Mouse (Mus musculus) hindbrain, embryonic 11.5 days (tissue): Measurements from ENCODE around the gene Runx1. TPM values are rescaled to one million over a fixed set of nuclear protein-coding genes. Genes with fewer than 3 reads are reported as not detected.

ENCODE experiments used
- ATAC-seq: fragments of 200-750 bp; cut with Nextera tagmentation; 2 replicates; pipeline ENCODE4 v1.8.0; 2017; ENCODE audit warnings: mild to moderate bottlenecking, moderate TSS enrichment, moderate library complexity; ENCODE audit not compliant: low FRiP score
- DNase-seq: peaks from one replicate; pipeline ENCODE4 v3.0.0-alpha.2; 2015; ENCODE audit warnings: low spot score
- H3K27ac ChIP-seq: fragments of 300-500 bp; sonication (generic); 2 replicates; pipeline ENCODE4 v1.5.1; 2014; ENCODE audit warnings: mild to moderate bottlenecking, low read depth, low read length
- H3K27me3 ChIP-seq: fragments of 300-500 bp; sonication (generic); 2 replicates; pipeline ENCODE4 v1.6.1; 2014; ENCODE audit warnings: mild to moderate bottlenecking, low read length, moderate library complexity, mixed read lengths; ENCODE audit not compliant: control insufficient read depth, insufficient read depth
- H3K36me3 ChIP-seq: fragments of 300-500 bp; sonication (generic); 2 replicates; pipeline ENCODE4 v1.6.1; 2014; ENCODE audit warnings: mild to moderate bottlenecking, low read length, moderate library complexity, mixed read lengths; ENCODE audit not compliant: control insufficient read depth, insufficient read depth
- H3K4me1 ChIP-seq: fragments of 300-500 bp; sonication (generic); replicated peaks from 2 replicates; pipeline ENCODE4 v1.6.1; 2014; ENCODE audit warnings: low read length, mixed read lengths; ENCODE audit not compliant: control insufficient read depth, insufficient read depth
- H3K4me2 ChIP-seq: fragments of 300-500 bp; sonication (generic); replicated peaks from 2 replicates; pipeline ENCODE4 v1.6.1; 2014; ENCODE audit warnings: mild to moderate bottlenecking, low read depth, low read length
- H3K4me3 ChIP-seq: fragments of 300-500 bp; sonication (generic); 2 replicates; pipeline ENCODE4 v1.5.1; 2014; ENCODE audit warnings: low read depth, low read length
- H3K9ac ChIP-seq: fragments of 300-500 bp; sonication (generic); 2 replicates; pipeline ENCODE4 v1.6.1; 2014; ENCODE audit warnings: low read depth, low read length
- H3K9me3 ChIP-seq: fragments of 300-500 bp; sonication (generic); 2 replicates; pipeline ENCODE4 v1.6.1; 2016; ENCODE audit warnings: low read length; ENCODE audit not compliant: control insufficient read depth
- whole genome bisulfite sequencing: fragments of 180-500 bp; shearing (Covaris S2); extraction: QIAGEN DNeasy Blood & Tissue Kit; methylation state at CpG from one replicate; pipeline ENCODE4 v1.1.7; 2014; 5-methylcytosine and 5-hydroxymethylcytosine counted together
- polyA plus RNA-seq: library from polyadenylated mRNA; unstranded; fragments of >200 nt; fragmentation: Nextera tagmentation; extraction: Ambion mirVana; gene quantifications from 2 replicates; pipeline ENCODE4 v1.2.1, GENCODE M21; 2014

The Runx1 gene
- polyA plus RNA-seq, 1 experiment from 2014 or later, result 2.6 TPM

GRCm38 (mm10) chr16:92627262-92627661 is 198.7 kb downstream of the Runx1 start:
- no peak for ATAC-seq

GRCm38 (mm10) chr16:92623953-92624352 is 202.0 kb downstream of the Runx1 start:
- Histone ChIP-seq H3K27me3 (no peaks in the 10 kb centered on the region), H3K9me3 (no peaks in the 10 kb centered on the region)
- 81% methylated on average over 11 of the region's 11 CpGs for whole genome bisulfite sequencing

More at GRCm38 (mm10) chr16:92627262-92627661, 198.7 kb downstream of the Runx1 start:
- 62% methylated on average over 6 of the region's 6 CpGs for WGBS
- no peak overlapping the region for H3K9ac ChIP-seq
- H3K4me3 ChIP-seq, result no peak overlapping the region
- no peak for DNase-seq
- H3K36me3 ChIP-seq, result no peaks in the 10 kb centered on the region
- H3K9me3 ChIP-seq, result no peaks in the 10 kb centered on the region
- H3K4me1 ChIP-seq, result no peaks in the 10 kb centered on the region; the same call in 1 of the 2 replicates
- no peak overlapping the region for H3K4me2 ChIP-seq
- H3K27ac ChIP-seq, result no peak overlapping the region
- H3K27me3 ChIP-seq, result no peaks in the 10 kb centered on the region

GRCm38 (mm10) chr16:92621859-92622258 is 204.1 kb downstream of the Runx1 start:
- H3K27me3 ChIP-seq, result no peaks in the 10 kb centered on the region
- no peak overlapping the region for H3K4me3 ChIP-seq
- 71% methylated on average over 8 of the region's 8 CpGs for WGBS
- DNase-seq, result no peak
- H3K36me3 ChIP-seq, result no peaks in the 10 kb centered on the region
- H3K9me3 ChIP-seq, result peaks cover 5% of the 10 kb centered on the region; the same call in 1 of the 2 replicates
- no peak overlapping the region for H3K4me2 ChIP-seq
- no peak for ATAC-seq
- H3K9ac ChIP-seq, result no peak overlapping the region
- no peaks in the 10 kb centered on the region for H3K4me1 ChIP-seq
- no peak overlapping the region for H3K27ac ChIP-seq

More at GRCm38 (mm10) chr16:92623953-92624352, 202.0 kb downstream of the Runx1 start:
- no peaks in the 10 kb centered on the region for H3K4me1 ChIP-seq
- no peak overlapping the region for H3K4me3 ChIP-seq
- no peaks in the 10 kb centered on the region for H3K36me3 ChIP-seq
- H3K9ac ChIP-seq, result no peak overlapping the region
- H3K4me2 ChIP-seq, result no peak overlapping the region
- ATAC-seq, result no peak
- no peak overlapping the region for H3K27ac ChIP-seq
- no peak for DNase-seq

- H3K9me3 ChIP-seq, result peaks cover 5% of the 10 kb centered on the region; the same call in 1 of the 2 replicates
- ATAC-seq (no peak), DNase-seq (no peak)
- no peak overlapping the region for H3K4me2 ChIP-seq
- H3K4me1 ChIP-seq, result no peaks in the 10 kb centered on the region
- 67% methylated on average over 10 of the region's 10 CpGs for WGBS
- H3K9ac ChIP-seq, result no peak overlapping the region
- no peak overlapping the region for H3K27ac ChIP-seq
- H3K4me3 ChIP-seq, result no peak overlapping the region
- no peaks in the 10 kb centered on the region for H3K27me3 ChIP-seq
- H3K36me3 ChIP-seq, result no peaks in the 10 kb centered on the region
Observed at GRCm38 (mm10) chr16:92620841-92621518, 205.0 kb downstream of the Runx1 start.

GRCm38 (mm10) chr16:92616839-92617238 is 209.1 kb downstream of the Runx1 start:
- no peaks in the 10 kb centered on the region for H3K36me3 ChIP-seq
- H3K9me3 ChIP-seq, result peaks cover 5% of the 10 kb centered on the region; the same call in 1 of the 2 replicates
- WGBS, result 93% methylated on average over 2 of the region's 2 CpGs
- no peak for ATAC-seq
- no peaks in the 10 kb centered on the region for H3K4me1 ChIP-seq
- DNase-seq, result no peak
- H3K27ac ChIP-seq, result no peak overlapping the region
- H3K4me3 ChIP-seq, result no peak overlapping the region
- H3K27me3 ChIP-seq, result no peaks in the 10 kb centered on the region
- H3K9ac ChIP-seq, result no peak overlapping the region
- no peak overlapping the region for H3K4me2 ChIP-seq

- H3K9me3 ChIP-seq, result peaks cover 5% of the 10 kb centered on the region; the same call in 1 of the 2 replicates
- no peak overlapping the region for H3K9ac ChIP-seq
- H3K27me3 ChIP-seq, result no peaks in the 10 kb centered on the region
- WGBS, result 92% methylated on average over 15 of the region's 15 CpGs
- H3K4me3 ChIP-seq, result no peak overlapping the region
- no peak overlapping the region for H3K27ac ChIP-seq
- H3K36me3 ChIP-seq, result no peaks in the 10 kb centered on the region
- DNase-seq, result no peak
- H3K4me1 ChIP-seq, result no peaks in the 10 kb centered on the region
- no peak for ATAC-seq
- no peak overlapping the region for H3K4me2 ChIP-seq
Observed at GRCm38 (mm10) chr16:92615234-92615799, 210.6 kb downstream of the Runx1 start.

GRCm38 (mm10) chr16:92612546-92612945 is 213.4 kb downstream of the Runx1 start:
- no peak overlapping the region for H3K9ac ChIP-seq
- H3K4me1 ChIP-seq, result 0 out of 2 replicates have a peak, but pooled peaks cover 4% of the 10 kb centered on the region
- peaks cover 2% of the 10 kb centered on the region; the same call in 1 of the 2 replicates for H3K9me3 ChIP-seq
- DNase-seq (no peak), ATAC-seq (no peak)
- H3K4me3 ChIP-seq, result no peak overlapping the region
- no peak overlapping the region for H3K4me2 ChIP-seq
- 29% methylated on average over 8 of the region's 8 CpGs for WGBS
- H3K36me3 ChIP-seq, result no peaks in the 10 kb centered on the region
- no peaks in the 10 kb centered on the region for H3K27me3 ChIP-seq
- no peak overlapping the region for H3K27ac ChIP-seq

- Histone ChIP-seq H3K4me2 (no peak overlapping the region), H3K9me3 (no peaks in the 10 kb centered on the region), H3K9ac (no peak overlapping the region), H3K4me1 (0 out of 2 replicates have a peak, but pooled peaks cover 4% of the 10 kb centered on the region), H3K27me3 (no peaks in the 10 kb centered on the region), H3K36me3 (no peaks in the 10 kb centered on the region), H3K4me3 (no peak overlapping the region), H3K27ac (no peak overlapping the region)
- WGBS, result 90% methylated on average over 12 of the region's 12 CpGs
- no peak for ATAC-seq
- DNase-seq, result no peak
Observed at GRCm38 (mm10) chr16:92611641-92612149, 214.3 kb downstream of the Runx1 start.
